Mouse (Mus musculus) CD8-positive naive resting alpha-beta T cell, adult 57 days (primary cell): Measurements from ENCODE around the gene Pon2. TPM values are rescaled to one million over a fixed set of nuclear protein-coding genes. Genes with fewer than 3 reads are reported as not detected.

Experiments used
- total RNA-seq: library from RNA; stranded (reverse); gene quantifications from one replicate; pipeline ENCODE4 v1.2.4, GENCODE M21; 2023

The Pon2 gene
- total RNA-seq, result 33.0 TPM

GRCm38 (mm10) chr6:5298092-5298554 lies at the start of gene Pon2:
Pon2 (minus strand) TSS chr6:5298455.

GRCm38 (mm10) chr6:5255722-5256451 lies 42.4 kb downstream of the Pon2 start, which contains the start of gene Pon3:
Pon3 (minus strand) TSS chr6:5256286.

Other genes with a start within 250 kb of the Pon2 start
- not detected for gene Pon1, start 104.5 kb downstream of the Pon2 start, total RNA-seq
- 2.4 TPM for gene Pon3, start 42.2 kb downstream of the Pon2 start, total RNA-seq
- gene Asb4, start 84.9 kb upstream of the Pon2 start, total RNA-seq, result not detected
- gene Pdk4, start 197.9 kb upstream of the Pon2 start, total RNA-seq, result 0.55 TPM